Mouse (Mus musculus): ENCODE measurements around the gene Dnaja4.

Dnaja4 gene

GRCm38 (mm10) chr9:54699345-54700173 is 886 bp downstream of the Dnaja4 start:
- DNase-seq (ENCODE audit: low read depth) = no peak

- DNase-seq (ENCODE audit: low read depth) = no peak
These were observed 1.5 kb downstream of the Dnaja4 start for GRCm38 (mm10) chr9:54700174-54700475.

- no peak for DNase-seq (ENCODE audit: low read depth)
These were observed 2.1 kb downstream of the Dnaja4 start for GRCm38 (mm10) chr9:54700746-54701145.

GRCm38 (mm10) chr9:54702581-54702980 is 3.9 kb downstream of the Dnaja4 start:
- DNase-seq (ENCODE audit: low read depth) = no peak

GRCm38 (mm10) chr9:54704361-54704760 is 5.7 kb downstream of the Dnaja4 start:
- DNase-seq (ENCODE audit: low read depth) = peak; percentile 77

GRCm38 (mm10) chr9:54705561-54705960 is 6.9 kb downstream of the Dnaja4 start:
- no peak for DNase-seq (ENCODE audit: low read depth)

- no peak for DNase-seq (ENCODE audit: low read depth)
These were observed 8.8 kb downstream of the Dnaja4 start for GRCm38 (mm10) chr9:54707288-54707999.

- DNase-seq (ENCODE audit: low read depth) = no peak
These were observed 9.4 kb downstream of the Dnaja4 start for GRCm38 (mm10) chr9:54708085-54708484.

- no peak for DNase-seq (ENCODE audit: low read depth)
These were observed 17.1 kb downstream of the Dnaja4 start for GRCm38 (mm10) chr9:54715776-54716175.

GRCm38 (mm10) chr9:54717527-54717926 is 18.9 kb downstream of the Dnaja4 start:
- DNase-seq (ENCODE audit: low read depth) = no peak

- no peak for DNase-seq (ENCODE audit: low read depth)
These were observed 23.5 kb downstream of the Dnaja4 start for GRCm38 (mm10) chr9:54722156-54722555.

GRCm38 (mm10) chr9:54722596-54722995 is 23.9 kb downstream of the Dnaja4 start:
- DNase-seq (ENCODE audit: low read depth) = no peak

- no peak for DNase-seq (ENCODE audit: low read depth)
These were observed 27.6 kb downstream of the Dnaja4 start for GRCm38 (mm10) chr9:54726315-54726714.

GRCm38 (mm10) chr9:54732122-54732521 is 33.4 kb downstream of the Dnaja4 start:
- DNase-seq (ENCODE audit: low read depth) = peak; percentile 51

- DNase-seq (ENCODE audit: low read depth) = peak; percentile 91
These were observed 35.4 kb downstream of the Dnaja4 start, which contains the start of gene Wdr61 for GRCm38 (mm10) chr9:54733921-54734638. Gene Wdr61 (minus strand): TSS chr9:54734519.

GRCm38 (mm10) chr9:54734639-54735252 is 36.1 kb downstream of the Dnaja4 start:
- no peak for DNase-seq (ENCODE audit: low read depth)

GRCm38 (mm10) chr9:54736284-54736701 is 37.6 kb downstream of the Dnaja4 start:
- peak; percentile 72 for DNase-seq (ENCODE audit: low read depth)

- DNase-seq (ENCODE audit: low read depth) = no peak
These were observed 39.7 kb downstream of the Dnaja4 start for GRCm38 (mm10) chr9:54738376-54738775.

- DNase-seq (ENCODE audit: low read depth) = no peak
These were observed 45.2 kb downstream of the Dnaja4 start for GRCm38 (mm10) chr9:54743891-54744290.

GRCm38 (mm10) chr9:54745740-54746370 is 47.2 kb downstream of the Dnaja4 start:
- DNase-seq (ENCODE audit: low read depth) = no peak

- no peak for DNase-seq (ENCODE audit: low read depth)
These were observed 51.7 kb downstream of the Dnaja4 start for GRCm38 (mm10) chr9:54750215-54750981.
